Mouse (Mus musculus) E14TG2a.4 (cell line): ENCODE data around the gene Ddx23.

ENCODE experiments used
- CTCF ChIP-seq: conservative IDR thresholded peaks from 2 replicates; pipeline ENCODE4 v1.5.1; 2014; ENCODE audit warnings: low read length
- NANOG ChIP-seq: IDR thresholded peaks from 2 replicates; pipeline ENCODE4 v1.6.1; 2014; ENCODE audit warnings: borderline replicate concordance, low read length, mixed read lengths
- POU5F1 ChIP-seq: IDR thresholded peaks from 2 replicates; pipeline ENCODE4 v1.6.1; 2014; ENCODE audit warnings: low read length, borderline replicate concordance

GRCm38 (mm10) chr15:98626078-98626477 lies 36.6 kb downstream of the Ddx23 start:
- no peak for TF ChIP-seq CTCF
- no peak for TF ChIP-seq NANOG
- no peak for TF ChIP-seq POU5F1
